Mouse (Mus musculus) ovary, adult 18-20 months (tissue): Measurements from ENCODE around the gene Baz2b.

Source experiments
- DNase-seq: peaks from one replicate; pipeline ENCODE4 v3.0.0; 2022; ENCODE audit warnings: low spot score, mixed read lengths

The Baz2b gene

DNA sequence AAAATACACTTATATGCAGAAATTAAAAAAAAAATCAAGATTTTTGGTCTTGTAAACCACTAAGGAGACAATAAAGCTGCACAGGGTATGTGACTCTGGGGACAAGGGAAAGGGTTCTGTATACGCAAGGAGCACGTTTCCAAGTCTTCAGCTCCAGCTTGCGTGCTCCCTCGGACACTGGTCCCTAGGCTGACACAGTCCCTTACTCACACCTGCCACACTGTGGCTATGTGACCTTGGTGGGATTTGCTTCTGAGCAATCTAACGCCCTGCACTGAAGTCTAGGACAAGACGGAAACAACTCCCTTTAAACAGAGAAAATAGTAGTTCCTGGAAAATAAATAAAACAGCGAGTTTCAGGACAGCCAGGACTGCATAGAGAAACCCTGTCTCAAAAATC is 253.7 kb downstream of the Baz2b start:
- DNase-seq: no peak

DNA sequence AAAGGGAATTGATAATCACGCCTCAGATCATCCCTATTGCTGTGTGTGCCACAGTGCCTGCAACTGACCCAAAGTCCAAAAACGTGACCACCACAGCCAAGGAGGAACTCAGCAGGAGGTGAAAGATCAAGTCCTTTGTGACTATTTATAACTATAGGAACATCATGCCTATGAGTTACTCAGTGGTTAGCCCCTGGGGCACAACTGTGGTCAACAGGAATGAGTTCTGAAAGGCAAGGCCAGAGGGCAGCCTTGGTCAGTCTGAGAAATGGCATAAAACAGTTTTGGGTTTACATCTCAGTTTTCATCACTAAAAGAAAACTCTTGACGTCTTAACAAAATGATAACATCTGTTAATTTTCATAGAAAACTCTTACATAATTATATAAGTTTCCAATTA is 254.8 kb downstream of the Baz2b start:
- DNase-seq: no peak

DNA sequence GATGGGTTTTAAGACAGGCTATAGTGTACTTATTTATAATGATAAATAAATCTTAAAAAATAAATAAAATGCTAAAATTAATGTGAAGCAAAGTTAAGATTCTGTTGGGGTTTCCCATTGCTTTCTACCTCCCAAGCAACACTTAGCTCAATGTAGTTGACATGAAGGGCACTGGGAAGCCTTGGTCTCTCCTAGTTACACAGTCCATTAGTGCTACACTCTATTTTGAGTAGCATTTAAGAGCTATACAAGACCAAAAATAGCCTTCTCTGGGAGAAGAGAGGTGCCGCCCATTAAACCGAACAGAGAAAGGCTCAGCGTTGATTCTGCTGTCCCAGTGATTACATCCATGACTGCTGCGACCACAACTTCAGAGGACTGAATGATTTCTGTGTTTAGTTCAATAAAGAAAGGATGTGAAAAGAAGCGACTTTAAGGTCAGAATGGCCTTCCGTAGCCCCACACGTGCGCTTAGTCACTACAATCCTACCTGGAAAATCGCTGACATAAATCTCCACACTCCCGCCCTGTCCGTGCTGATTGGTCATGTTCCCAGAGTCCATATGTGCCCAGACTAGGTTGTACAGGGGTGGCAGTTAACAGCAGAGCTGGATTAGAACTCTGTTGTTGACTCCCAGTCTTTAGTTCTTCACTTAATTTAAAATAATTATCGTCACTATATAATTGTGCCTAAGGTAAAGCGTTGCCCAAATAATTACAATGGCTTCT is 257.2 kb downstream of the Baz2b start:
- no peak for DNase-seq

DNA sequence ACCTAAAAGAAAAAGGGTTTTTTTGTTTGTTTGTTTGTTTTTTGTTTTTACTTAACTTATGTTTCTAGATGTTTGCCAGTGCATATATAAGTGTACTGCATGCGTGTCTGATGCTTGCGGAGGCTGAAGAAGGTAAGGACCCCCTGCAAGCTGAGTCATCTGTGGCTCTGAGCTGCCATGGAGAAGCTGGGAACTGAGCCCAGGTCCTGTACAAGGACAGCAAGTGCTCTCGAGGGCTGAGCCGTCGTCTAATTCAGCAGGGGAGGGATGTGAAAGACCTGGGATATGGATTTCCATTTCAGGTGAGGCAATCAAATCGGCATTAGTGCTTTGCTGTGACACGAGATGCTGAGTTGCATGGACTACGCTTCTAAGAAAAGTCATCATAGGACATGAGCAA is 257.9 kb downstream of the Baz2b start:
- no peak for DNase-seq

DNA sequence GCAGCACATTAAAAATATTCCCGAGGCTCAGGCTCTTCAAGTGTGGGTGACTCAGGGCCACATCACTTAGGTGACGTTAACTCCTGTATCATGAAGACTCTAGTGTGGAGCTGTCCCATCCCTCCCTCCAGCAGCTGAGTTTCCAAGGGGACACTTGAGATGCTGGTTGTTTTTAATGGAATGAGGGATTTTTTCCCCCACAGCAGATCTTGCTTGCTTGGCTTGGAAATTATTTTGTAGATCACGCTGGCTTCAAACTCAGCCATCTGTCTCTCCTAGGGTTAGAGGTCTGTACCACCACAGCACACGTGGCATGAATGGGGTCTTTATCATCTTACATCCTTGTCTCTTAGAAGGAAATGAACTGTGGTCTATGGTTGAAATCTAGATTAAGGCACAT is 258.5 kb downstream of the Baz2b start:
- no peak for DNase-seq

DNA sequence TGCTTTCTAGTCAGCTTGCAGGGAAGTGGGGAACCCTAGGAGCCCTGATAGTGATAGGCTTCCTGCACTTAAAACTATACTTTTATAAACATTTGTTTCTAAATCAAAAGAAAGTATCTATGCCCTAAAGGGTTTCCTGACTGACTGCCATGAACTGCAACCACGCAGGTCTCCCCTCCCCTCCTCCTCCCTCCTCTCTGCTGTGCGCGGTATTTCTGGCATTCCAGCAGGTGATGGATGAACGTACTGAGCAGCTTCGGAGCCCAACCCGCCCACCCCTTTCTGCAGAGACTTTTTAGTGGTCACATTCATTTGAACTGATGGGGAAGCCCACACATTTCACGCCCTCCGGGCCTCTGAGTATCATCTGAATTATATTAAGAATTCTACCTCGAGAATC is 273.3 kb downstream of the Baz2b start:
- DNase-seq: no peak

DNA sequence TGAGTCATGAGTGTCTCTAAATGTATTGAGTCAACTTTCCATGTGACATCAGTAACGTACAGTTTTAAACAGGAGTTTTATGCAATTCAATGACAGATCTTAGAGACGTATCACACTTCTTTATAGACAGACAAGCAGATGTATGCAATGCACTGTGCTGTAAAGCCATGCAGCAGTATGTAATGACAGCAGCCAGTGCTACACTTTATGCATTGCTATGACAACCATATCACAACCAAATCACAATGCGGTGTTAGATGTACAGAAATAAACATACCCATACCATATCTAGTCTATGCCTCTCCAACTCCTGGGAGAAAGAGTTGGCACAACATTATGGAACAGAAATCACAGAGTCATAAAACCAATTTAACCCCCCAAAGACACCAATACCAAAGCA is 276.5 kb downstream of the Baz2b start:
- DNase-seq: no peak

DNA sequence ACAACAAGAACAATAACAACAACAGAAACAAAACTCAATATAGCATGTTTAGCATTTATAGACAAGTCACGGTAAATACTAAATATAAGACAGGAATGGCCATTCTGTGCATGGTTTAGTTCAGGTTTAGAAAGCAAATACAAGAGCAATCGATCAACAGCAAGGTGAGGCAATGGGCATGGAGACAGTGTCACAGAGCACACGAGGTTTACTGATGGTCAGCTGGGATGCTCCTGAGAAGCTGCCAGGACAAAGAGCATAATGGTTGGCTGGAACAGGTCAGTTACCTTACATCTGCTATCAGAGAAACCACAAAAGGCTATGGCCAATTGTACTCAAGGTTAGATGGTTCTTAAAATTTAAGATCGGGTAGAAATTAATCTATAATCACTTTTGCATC is 277.4 kb downstream of the Baz2b start:
- DNase-seq: no peak

DNA sequence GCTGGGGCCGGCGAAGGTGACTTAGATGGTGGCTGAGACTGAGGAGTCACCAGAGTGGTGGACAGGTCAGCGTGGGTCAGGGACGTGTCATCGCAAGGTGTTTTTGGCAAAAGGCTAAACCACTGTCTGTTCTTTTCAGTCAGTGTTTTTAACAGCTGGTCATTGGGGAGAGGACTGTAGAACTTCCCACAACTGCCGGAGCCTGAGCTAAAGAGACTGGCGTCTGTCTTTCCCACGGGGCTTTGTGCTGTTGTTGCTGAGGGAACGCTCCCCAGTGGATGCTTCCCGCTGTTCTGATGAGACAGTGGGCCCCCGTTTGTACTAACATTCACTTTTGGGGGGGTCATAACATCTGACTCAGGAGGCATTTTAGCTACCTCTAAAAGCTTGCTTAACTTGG is 296.0 kb downstream of the Baz2b start:
- DNase-seq: no peak

DNA sequence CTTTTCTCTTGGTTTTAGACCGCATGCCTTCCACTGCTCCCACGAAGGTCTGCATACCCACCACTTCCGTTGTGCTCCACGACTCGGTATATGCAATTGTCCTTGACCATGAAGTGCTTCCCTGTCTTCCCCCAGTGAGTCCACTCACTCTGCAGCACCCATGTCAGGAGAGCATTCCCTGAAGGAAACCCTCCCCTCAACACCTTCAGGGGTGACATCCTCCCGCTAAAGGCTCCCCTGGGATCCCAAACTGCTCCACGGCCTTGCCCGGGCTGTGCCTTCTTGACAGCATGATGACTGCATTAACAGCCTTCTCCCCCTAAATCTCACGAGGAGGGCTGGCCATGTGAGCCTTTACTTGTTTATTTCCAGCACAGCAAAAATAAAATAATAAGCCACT is 301.6 kb downstream of the Baz2b start:
- DNase-seq: no peak

DNA sequence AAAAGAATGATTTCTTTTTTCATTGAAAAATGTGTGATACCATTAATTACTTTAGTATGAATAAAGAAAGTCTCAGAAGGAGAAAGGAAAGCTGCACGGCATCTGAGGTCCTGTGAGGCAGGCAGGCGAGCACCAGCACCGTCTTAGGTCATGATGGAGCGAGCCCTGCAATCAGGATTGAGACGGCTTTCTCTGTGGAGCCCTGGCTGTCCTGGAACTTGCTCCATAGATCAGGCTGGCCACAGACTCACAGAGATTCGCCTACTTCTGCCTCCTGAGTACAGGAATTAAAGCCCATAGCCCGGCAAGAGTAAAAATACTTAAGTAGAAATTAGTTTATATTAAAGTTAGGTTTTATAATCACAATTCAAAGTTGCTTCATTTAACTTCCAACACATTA is 305.6 kb downstream of the Baz2b start:
- no peak for DNase-seq

DNA sequence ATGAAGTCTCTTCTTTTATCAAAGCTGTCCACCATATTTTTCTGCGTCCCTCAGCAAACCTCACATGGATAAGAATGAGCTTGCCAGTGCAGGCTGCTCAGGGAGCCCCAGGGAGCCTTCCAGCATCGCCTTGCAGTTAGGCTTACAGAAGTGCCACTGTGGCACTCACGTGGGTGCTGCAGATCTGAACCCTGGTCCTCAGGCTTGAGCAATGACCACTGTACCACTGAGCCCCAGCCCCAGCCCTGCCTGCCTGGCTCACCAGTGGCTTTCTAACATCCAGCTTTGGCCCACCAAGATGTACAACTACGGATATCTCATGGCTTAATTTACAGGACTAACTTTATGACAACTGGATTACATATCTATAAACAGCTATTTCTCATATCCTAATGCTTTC is 311.0 kb downstream of the Baz2b start:
- DNase-seq: no peak

DNA sequence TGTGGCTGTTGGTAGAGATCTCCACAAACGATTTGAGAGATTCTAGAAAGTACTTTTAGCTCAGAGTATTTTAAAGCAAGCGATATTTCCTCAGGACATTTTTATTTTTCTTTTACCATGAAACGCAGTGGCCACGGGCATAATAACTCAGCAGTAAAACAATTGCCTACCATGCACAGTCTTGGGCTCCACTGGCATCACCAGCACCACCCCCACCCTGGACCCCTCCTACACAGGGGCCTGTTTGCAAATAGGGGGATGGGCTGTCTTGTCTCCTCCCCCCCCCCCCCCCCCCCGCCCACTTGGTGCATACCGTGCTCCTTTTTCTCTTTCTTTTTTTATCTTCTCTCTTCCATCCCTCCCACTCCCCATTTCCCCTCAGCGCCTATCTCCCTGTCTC is 311.5 kb downstream of the Baz2b start:
- DNase-seq: no peak

DNA sequence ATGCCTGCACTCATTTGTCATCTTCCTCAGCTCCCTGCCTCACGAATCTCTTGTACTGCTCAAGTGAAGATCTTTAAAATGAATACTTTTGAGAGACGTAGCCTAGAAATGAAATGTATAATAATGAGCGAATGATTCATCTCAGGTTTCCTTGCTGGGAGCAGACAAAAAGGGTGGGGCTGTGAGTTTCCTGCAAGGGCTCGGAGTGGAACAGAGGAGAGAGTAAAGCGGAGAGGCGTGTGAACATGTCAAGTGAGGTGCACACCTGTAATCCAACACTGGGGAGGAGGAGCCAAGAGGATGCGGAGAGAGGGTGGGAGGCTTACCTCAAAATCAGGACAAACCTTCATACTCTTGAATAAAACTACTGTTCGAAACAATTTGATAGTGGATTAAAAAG is 312.8 kb downstream of the Baz2b start:
- no peak for DNase-seq

DNA sequence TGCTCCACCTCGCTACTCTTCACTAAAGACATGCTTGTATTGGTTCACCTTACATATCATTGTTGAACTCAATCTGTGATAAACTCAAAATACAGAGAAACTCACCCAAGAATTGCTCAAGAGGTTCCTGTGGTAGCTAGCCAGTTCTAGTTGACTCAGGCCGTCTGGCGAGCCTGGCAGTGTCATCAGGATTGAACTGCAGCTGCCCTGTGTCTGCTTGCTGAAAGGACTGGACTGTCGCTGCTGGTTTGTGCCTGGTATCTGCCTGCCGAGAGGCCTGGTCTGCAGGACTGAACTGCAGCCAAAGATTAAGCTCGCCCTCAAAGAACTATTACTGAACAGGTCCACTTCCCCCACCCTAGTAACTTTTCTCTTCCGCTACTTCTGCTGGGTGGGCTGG is 313.2 kb downstream of the Baz2b start:
- no peak for DNase-seq

DNA sequence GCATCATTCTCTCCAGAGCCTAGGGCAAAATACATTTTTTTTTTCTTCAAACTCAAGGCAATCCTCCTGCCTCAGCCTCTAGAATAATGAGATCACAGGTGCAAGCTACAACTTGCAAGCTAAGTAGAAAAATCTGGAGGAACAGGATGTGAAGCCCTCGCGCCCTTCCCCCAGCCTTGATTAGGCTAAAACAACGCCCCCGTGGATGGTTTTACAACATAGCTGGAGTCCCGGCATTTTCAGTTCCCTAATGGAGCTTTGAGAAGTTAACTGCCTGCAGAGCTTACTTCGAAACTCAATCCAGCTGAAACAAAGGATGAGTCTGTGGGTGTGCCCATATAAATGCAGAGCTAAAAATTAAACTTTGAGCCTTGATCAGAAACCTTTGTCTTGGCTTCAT is 319.9 kb downstream of the Baz2b start:
- DNase-seq: no peak

DNA sequence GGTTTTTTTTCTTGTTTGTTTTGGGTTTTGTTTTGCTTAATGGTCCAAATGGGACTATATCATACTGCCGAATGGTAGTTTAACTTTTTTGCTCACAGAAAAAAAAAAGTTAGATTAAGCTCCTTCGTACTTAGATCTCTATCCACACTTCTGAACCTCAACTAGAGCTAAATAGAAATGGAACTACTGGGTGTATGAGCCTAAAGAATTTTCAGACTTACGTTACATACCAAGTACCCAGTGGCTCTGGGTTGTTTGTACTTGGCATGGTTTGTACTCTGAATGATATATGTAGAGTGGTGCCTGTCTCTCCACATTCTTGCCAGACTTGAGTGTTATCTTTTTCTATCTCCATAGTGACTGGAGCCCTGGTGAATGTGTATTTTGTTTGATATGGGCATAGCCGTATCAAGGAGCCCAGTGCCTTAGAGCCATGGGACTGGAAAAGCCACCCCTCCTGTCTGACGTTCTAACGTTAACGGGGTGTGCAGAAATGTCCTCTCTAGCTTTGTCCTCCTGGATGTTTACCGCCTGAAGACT is 326.8 kb downstream of the Baz2b start:
- no peak for DNase-seq

DNA sequence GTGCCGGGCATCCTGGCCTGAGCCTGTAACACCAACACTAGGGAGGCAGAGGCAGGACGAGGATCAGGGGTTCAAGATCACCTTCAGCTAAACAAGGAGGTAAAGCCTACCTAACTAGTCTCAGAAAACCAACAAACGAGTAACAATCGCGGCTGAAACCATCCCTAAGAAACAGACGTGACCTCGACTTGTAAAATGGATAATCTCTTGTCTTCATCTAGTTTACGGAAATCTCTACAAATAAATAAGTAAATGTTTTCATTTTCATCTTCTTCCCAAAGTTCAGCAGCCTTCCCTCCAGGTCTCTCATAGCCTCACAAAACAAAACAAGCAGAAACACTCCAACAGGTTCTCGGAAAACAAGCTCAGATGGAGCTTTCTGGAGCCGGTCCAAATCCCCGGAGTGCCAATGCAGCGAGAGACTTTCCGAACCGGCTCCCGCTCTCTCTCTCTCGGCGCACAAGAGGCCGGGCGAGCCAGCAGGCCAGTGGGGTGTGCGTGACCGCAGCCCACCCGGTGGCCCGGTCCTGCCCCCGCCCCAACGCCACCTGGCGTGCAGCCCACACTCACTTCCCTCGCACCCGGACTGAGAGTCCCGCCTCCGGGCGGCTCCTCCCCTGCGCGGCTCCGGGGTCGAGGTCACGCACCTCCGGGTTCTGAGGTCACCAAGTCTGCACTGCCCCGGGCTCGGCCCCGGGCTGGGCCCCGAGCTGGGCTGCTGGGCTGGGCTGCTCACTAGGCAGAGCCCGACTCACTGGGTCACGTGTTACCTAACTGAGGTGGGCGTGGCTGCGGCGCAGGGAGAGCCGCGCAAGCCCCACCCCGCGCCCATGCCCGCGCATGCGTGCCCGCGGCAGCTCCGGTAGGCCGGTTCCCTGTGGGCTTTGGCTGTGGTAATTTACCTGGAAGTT is 327.6 kb downstream of the Baz2b start, which contains the start of gene Wdsub1:
Wdsub1 (minus strand) TSS at position 761 of the 911 bp plus-strand sequence.
- peak; percentile 89 for DNase-seq

DNA sequence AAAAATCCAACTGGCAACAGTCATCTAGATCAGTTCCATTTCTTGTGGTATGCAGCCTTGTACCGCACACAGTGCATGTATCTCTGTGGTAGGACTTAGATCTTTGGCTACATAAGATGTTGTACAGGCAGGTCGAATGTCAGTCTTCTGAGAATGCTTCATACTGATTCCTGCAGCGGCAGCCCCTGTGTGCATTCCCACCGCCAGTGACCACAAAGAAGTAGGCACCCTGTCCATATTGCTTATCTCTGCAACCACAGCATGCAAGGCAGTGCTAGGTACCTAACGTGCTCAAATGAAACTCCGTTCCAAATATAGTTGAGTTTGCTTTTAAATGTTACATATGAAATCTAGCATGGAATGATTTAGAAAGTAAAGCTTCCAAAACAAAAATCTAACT is 328.2 kb downstream of the Baz2b start:
- DNase-seq: no peak

DNA sequence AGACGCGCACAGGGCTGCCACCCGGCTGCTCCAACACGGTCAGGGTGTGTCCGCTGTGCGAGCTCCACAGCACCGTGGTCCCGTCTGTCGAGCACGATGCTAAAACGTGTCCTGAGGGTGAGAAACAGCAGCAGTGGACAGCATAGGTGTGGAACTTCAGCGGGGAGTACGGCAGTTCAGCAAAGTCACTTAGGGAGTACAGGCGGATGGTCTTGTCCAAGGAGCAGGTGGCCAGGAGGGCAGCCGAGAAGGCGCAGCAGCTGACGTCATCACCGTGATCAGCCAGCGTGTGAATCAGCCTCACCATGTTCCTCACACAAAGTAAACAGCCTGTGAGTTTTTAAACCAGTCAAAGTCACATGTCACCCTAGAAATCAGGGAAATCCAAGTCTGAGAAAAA is 331.4 kb downstream of the Baz2b start:
- no peak for DNase-seq

DNA sequence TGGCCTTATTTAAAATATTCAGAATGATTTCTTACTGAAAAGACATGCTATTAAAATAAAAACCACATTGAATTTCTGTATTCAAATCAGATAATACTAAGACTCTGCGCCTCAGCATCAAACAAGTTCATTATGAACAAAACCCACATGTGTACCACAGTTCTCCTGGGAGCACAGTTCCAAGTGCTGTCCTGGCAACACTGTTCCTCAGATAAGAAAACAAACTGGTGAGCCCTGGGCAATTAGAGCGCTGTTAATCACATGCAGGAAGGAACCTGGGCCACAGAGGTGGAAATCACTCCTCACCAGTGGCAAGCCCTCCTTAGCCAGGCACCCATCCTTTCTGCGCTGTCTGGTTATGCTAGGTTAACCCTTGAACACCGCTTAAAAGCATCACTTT is 332.3 kb downstream of the Baz2b start:
- DNase-seq: no peak

DNA sequence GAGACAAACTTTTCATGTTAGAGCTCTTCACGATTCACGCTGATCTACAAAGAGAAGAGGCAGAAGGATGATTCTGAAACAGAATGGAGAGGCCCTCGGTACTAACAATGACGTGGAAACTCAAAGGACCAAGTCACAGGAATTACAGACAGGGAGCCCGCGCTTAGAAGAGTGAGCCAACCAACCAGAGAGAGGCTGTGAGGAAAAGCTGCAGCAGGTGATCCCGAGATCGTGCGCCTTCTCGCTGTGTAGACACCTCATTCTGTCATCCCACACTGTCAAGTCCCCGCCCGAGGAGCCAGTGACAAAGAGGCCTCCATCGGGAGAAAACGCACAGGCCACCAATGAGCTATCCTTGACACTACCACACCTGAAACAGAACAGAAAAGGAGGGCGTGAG is 333.2 kb downstream of the Baz2b start:
- DNase-seq: no peak

DNA sequence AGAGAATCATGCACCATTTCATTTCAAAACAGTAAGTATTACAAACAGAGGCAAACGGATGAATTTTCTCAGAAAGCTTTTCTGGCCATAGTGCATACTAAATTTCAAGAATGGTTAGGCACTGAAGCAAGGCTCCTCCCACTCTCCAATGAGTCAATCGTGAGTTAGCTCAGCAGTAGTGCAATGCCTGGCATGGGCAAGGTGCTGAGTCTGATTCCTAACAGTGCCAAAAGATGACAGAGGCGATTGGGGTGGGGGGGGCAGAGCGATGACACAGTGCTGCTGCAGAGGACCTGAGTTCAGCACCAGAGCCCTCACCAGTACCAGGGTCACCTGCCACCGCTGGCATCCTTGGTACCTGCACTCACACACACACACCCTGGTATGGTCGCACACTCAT is 339.1 kb downstream of the Baz2b start:
- no peak for DNase-seq
